Mouse (Mus musculus): ENCODE results near the gene Spop. TPM values are rescaled to one million over a fixed set of nuclear protein-coding genes. Genes with fewer than 3 reads are reported as not detected.
"Not testable (repeated sequence)": the region's sequence is repeated elsewhere in the genome, so short reads cannot be mapped to it uniquely, and the experiment has no call there.

The Spop gene
- total RNA-seq, 2 experiments from 2014 or later: 165 to 167 TPM

- DNase-seq: peak; percentile 43 to 54
Measured at GRCm38 (mm10) chr11:95391743-95392142, 22.1 kb upstream of the Spop start.

GRCm38 (mm10) chr11:95392223-95392667 lies 21.6 kb upstream of the Spop start:
- peak; percentile 66 to 73 for DNase-seq

- DNase-seq: no peak
Measured at GRCm38 (mm10) chr11:95392708-95393499, 21.0 kb upstream of the Spop start.

GRCm38 (mm10) chr11:95393500-95393816 lies 20.4 kb upstream of the Spop start:
- no peak for DNase-seq

GRCm38 (mm10) chr11:95394112-95394511 lies 19.8 kb upstream of the Spop start:
- DNase-seq: no peak

GRCm38 (mm10) chr11:95396548-95396947 lies 17.3 kb upstream of the Spop start:
- DNase-seq: no peak

GRCm38 (mm10) chr11:95397843-95398835 lies 15.7 kb upstream of the Spop start:
- peak; percentile 64 to 70 for DNase-seq

GRCm38 (mm10) chr11:95399520-95400020 lies 14.3 kb upstream of the Spop start:
- DNase-seq: no peak

GRCm38 (mm10) chr11:95401568-95401967 lies 12.3 kb upstream of the Spop start:
- DNase-seq: no peak

GRCm38 (mm10) chr11:95402196-95402595 lies 11.7 kb upstream of the Spop start:
- no peak for DNase-seq

- no peak for DNase-seq
Measured at GRCm38 (mm10) chr11:95402658-95403101, 11.2 kb upstream of the Spop start.

GRCm38 (mm10) chr11:95403382-95404340 lies 10.2 kb upstream of the Spop start:
- DNase-seq: no peak

GRCm38 (mm10) chr11:95405771-95406170 lies 8.1 kb upstream of the Spop start:
- DNase-seq: no peak

GRCm38 (mm10) chr11:95406398-95406797 lies 7.5 kb upstream of the Spop start:
- not testable (repeated sequence) for DNase-seq

GRCm38 (mm10) chr11:95409450-95410112 lies 4.3 kb upstream of the Spop start:
- DNase-seq: no peak

- DNase-seq: no peak
Measured at GRCm38 (mm10) chr11:95411453-95412013, 2.3 kb upstream of the Spop start.

- DNase-seq: no peak
Measured at GRCm38 (mm10) chr11:95412615-95413014, 1.3 kb upstream of the Spop start.

- DNase-seq: peak; percentile 94 to 95
Measured at GRCm38 (mm10) chr11:95414536-95415161, 769 bp downstream of the Spop start.

- DNase-seq: no peak
Measured at GRCm38 (mm10) chr11:95415931-95416330, 2.1 kb downstream of the Spop start.

GRCm38 (mm10) chr11:95417341-95417740 lies 3.5 kb downstream of the Spop start:
- no peak for DNase-seq

Data from layer of hippocampus, postnatal 36 days (tissue).